Mouse (Mus musculus) cortical plate, adult 2 months (tissue): ENCODE results near the gene Pde10a.

ENCODE experiments used
- CTCF ChIP-seq: fragments of 200-500 bp; IDR thresholded peaks from 2 replicates; pipeline ENCODE4 v1.5.1; 2011; ENCODE audit warnings: mild to moderate bottlenecking, control low read depth, low read length; ENCODE audit not compliant: insufficient read depth; ENCODE audit errors: extremely low read depth
- POLR2A ChIP-seq: fragments of 200-500 bp; IDR thresholded peaks from 2 replicates; pipeline ENCODE4 v1.6.1; 2011; ENCODE audit warnings: mild to moderate bottlenecking, low read length, control low read depth; ENCODE audit not compliant: insufficient read depth; ENCODE audit errors: extremely low read depth

DNA sequence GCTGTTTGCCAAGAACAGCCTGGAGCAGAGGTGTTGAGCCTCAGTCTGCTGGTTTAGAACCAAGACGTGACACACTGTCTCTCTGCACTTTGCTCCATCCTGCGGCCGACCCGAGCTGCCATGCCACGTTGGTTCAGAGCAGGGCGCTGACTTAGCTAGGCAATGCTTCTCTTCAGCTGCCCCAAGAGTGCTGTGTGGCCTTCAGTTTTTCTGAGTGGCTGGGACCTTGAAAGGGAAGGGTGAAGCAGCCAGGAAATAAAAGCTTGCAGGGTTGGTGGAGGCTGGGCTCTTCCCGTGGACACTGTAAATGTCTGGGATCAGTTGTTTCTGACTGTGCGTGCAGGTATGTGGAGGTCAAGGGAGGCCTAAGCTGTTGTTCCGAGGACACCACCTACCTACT, 21.2 kb downstream of the Pde10a start:
- no peak for TF ChIP-seq POLR2A
- no peak for TF ChIP-seq CTCF
